Mouse (Mus musculus): ENCODE measurements at regions not wholly inside any gene's neighbourhood (a gene's known extent, or its start where the extent isn't known, plus 50 kb on each side); places are given as distances from the start of the nearest gene placed in this dataset.

DNA sequence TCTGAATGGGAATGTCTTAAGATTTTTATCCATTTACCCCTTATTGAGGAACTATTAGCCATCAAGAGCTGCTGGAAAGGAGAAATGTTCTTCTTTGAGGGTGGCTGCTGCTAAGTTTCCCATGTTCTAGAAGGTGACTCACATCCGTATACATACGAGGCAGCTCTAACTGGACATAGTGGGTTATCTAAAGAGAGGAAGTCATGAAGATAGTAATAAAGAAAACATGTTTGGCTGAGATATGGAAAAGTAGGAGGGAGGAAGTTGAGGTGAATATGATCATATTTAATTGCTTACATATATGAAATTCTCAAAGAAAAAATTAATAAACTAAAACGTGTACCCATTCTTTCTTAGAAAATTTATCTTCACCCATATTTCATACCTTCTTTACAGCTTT is 408.7 kb upstream of the Cdh6 start:
- Histone ChIP-seq H3K36me3 (ENCODE audit: control insufficient read depth, insufficient read depth, low read length) (no peaks in the 10 kb centered on the region), H3K4me3 (ENCODE audit: insufficient read depth, low read depth, low read length) (no peak overlapping the region), H3K27ac (ENCODE audit: insufficient read depth, low read depth, low read length) (no peak overlapping the region), H3K27me3 (replicated peaks; ENCODE audit: control insufficient read depth, insufficient read depth, low read length) (no peaks in the 10 kb centered on the region), H3K4me1 (ENCODE audit: control insufficient read depth, insufficient read depth, low read length) (no peaks in the 10 kb centered on the region)
- no peak for DNase-seq
- no peak for TF ChIP-seq POLR2A (IDR thresholded peaks at IDR 0.05; ENCODE audit: low read depth, low read length)
- TF ChIP-seq CTCF (conservative IDR thresholded peaks at IDR 0.05; ENCODE audit: insufficient read depth, insufficient read length, low read depth, low read length), result no peak
- 75% methylated on average over 3 of the region's 3 CpGs for WGBS

DNA sequence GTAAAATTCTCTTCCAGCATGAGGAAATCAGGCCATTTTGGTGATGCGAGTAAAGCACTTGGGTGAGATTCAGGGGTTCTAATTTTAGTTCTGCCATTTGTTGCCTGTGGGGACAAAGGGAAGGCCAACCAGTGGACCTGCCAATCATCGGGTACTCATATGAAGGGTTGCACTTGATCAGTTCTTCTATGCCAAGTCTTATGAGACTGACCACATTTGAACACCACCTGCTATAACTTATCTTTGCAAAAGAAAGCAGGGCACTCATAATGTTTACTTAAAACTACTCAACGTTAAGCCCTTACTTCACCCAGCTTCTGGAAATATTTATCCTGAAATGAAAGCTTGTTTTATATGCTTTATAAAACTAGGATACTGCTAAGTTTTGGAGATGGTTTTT is 400.1 kb upstream of the Cdh6 start:
- H3K27ac ChIP-seq (ENCODE audit: insufficient read depth, low read depth, low read length), result no peak overlapping the region
- WGBS, result 82% methylated on average over 3 of the region's 3 CpGs
- no peaks in the 10 kb centered on the region for H3K27me3 ChIP-seq (replicated peaks; ENCODE audit: control insufficient read depth, insufficient read depth, low read length)
- H3K4me1 ChIP-seq (ENCODE audit: control insufficient read depth, insufficient read depth, low read length), result no peaks in the 10 kb centered on the region
- TF ChIP-seq CTCF (conservative IDR thresholded peaks at IDR 0.05; ENCODE audit: insufficient read depth, insufficient read length, low read depth, low read length) (no peak), POLR2A (IDR thresholded peaks at IDR 0.05; ENCODE audit: low read depth, low read length) (no peak)
- H3K4me3 ChIP-seq (ENCODE audit: insufficient read depth, low read depth, low read length), result no peak overlapping the region
- no peaks in the 10 kb centered on the region for H3K36me3 ChIP-seq (ENCODE audit: control insufficient read depth, insufficient read depth, low read length)
- no peak for DNase-seq

DNA sequence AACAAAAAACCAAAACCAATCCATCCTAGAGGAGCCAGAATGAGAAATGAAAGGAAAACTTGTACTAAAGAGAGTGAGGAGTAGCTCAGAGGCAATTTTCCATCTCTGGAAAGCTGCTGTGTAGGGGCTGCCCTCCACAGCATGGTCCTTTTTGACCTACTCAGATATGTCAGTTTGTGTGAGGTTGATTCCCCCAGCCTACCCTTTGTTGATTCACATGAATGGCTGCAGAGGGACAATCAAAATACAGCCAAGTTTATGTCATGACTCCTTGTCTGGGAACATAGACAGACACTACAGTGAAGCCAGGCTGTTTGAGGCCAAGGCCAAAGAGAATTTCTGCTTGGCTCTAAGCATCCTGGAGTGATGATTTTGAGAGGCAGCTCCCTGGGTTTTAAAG is 387.4 kb upstream of the Cdh6 start:
- no peak for TF ChIP-seq POLR2A (IDR thresholded peaks at IDR 0.05; ENCODE audit: low read depth, low read length)
- TF ChIP-seq CTCF (conservative IDR thresholded peaks at IDR 0.05; ENCODE audit: insufficient read depth, insufficient read length, low read depth, low read length), result no peak
- Histone ChIP-seq H3K27me3 (replicated peaks; ENCODE audit: control insufficient read depth, insufficient read depth, low read length) (no peaks in the 10 kb centered on the region), H3K4me3 (ENCODE audit: insufficient read depth, low read depth, low read length) (no peak overlapping the region), H3K36me3 (ENCODE audit: control insufficient read depth, insufficient read depth, low read length) (no peaks in the 10 kb centered on the region), H3K27ac (ENCODE audit: insufficient read depth, low read depth, low read length) (no peak overlapping the region), H3K4me1 (ENCODE audit: control insufficient read depth, insufficient read depth, low read length) (no peaks in the 10 kb centered on the region)
- no peak for DNase-seq

DNA sequence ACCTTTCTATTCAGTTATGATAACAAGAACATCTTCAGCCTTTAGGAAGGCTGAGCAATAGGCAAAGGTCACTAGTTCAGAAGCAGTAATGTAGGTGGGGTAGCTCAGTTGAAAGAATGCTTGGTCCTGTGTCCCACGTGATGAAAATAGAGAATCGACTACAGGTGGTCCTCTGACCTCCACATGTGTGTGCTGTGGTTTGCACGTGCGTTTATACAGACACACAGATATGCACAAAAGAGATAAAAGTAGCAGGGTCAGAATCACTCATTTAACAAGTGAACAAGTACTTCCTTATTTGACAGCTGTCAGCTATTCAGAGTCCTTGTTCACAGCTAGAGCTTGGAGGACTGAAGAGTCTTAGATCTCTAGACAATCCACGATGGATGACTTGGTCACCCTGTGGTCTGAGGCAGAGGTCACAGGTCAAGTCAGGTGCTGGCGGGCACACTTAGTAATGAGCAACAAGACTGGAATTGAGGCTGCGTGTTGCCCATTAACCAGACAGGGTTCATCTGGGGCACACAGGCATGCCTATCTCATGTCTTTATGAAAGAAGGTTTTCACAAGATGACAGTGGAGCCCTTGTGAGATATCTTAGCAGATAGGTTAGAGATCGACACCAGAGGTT is 375.8 kb upstream of the Cdh6 start:
- H3K27ac ChIP-seq (ENCODE audit: insufficient read depth, low read depth, low read length), result no peak overlapping the region
- TF ChIP-seq CTCF (conservative IDR thresholded peaks at IDR 0.05; ENCODE audit: insufficient read depth, insufficient read length, low read depth, low read length) (no peak), POLR2A (IDR thresholded peaks at IDR 0.05; ENCODE audit: low read depth, low read length) (no peak)
- DNase-seq, result peak; percentile 1
- H3K4me1 ChIP-seq (ENCODE audit: control insufficient read depth, insufficient read depth, low read length), result no peaks in the 10 kb centered on the region
- no peaks in the 10 kb centered on the region for H3K27me3 ChIP-seq (replicated peaks; ENCODE audit: control insufficient read depth, insufficient read depth, low read length)
- no peaks in the 10 kb centered on the region for H3K36me3 ChIP-seq (ENCODE audit: control insufficient read depth, insufficient read depth, low read length)
- H3K4me3 ChIP-seq (ENCODE audit: insufficient read depth, low read depth, low read length), result no peak overlapping the region
- whole genome bisulfite sequencing, result 70% methylated on average over 8 of the region's 8 CpGs

DNA sequence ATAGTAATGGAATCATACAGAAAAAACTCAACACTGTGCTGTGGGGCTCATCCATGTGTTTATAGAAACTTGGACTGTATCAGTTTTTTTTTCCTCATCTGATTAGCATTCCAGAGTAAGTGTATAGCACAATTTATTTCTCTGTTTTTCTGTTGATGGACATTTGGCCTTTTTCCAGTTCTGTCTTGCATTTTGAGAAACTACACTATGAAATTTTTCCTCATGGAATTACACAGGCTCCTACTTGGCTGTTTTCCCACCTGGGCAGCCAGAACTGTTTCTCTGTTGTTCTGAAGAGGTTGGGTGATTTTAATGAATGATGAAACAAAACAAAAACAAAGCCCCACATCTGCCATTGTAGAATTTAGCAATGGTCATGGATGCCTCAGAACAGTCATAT is 366.6 kb upstream of the Cdh6 start:
- H3K36me3 ChIP-seq (ENCODE audit: control insufficient read depth, insufficient read depth, low read length), result no peaks in the 10 kb centered on the region
- no peak overlapping the region for H3K4me3 ChIP-seq (ENCODE audit: insufficient read depth, low read depth, low read length)
- H3K27me3 ChIP-seq (replicated peaks; ENCODE audit: control insufficient read depth, insufficient read depth, low read length), result no peaks in the 10 kb centered on the region
- TF ChIP-seq POLR2A (IDR thresholded peaks at IDR 0.05; ENCODE audit: low read depth, low read length) (no peak), CTCF (conservative IDR thresholded peaks at IDR 0.05; ENCODE audit: insufficient read depth, insufficient read length, low read depth, low read length) (no peak)
- peak; percentile 1 for DNase-seq
- no peak overlapping the region for H3K27ac ChIP-seq (ENCODE audit: insufficient read depth, low read depth, low read length)
- no peaks in the 10 kb centered on the region for H3K4me1 ChIP-seq (ENCODE audit: control insufficient read depth, insufficient read depth, low read length)

DNA sequence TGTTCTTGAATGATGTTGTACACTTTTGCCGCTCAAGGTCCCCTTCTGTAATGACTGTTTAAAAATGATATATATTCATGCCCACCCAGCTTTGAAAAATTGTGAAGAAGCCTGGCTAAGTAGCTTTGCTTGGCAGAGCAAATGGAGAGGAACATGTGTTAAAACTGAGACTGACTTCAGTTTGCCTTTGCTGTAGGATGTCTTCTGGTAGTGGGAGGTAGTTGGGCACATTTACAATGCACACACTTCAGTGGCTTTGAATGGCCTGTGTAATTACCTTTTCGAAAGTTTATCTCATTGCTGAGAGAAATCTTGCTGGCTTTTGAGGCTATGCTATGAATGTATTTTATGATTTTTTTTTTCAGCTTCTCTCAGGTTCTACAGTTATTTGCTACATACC is 360.5 kb upstream of the Cdh6 start:
- TF ChIP-seq CTCF (conservative IDR thresholded peaks at IDR 0.05; ENCODE audit: insufficient read depth, insufficient read length, low read depth, low read length), result no peak
- TF ChIP-seq POLR2A (IDR thresholded peaks at IDR 0.05; ENCODE audit: low read depth, low read length), result no peak
- WGBS, result 70% methylated on average over 2 of the region's 2 CpGs
- H3K27ac ChIP-seq (ENCODE audit: insufficient read depth, low read depth, low read length), result no peak overlapping the region
- no peak overlapping the region for H3K4me3 ChIP-seq (ENCODE audit: insufficient read depth, low read depth, low read length)
- H3K27me3 ChIP-seq (replicated peaks; ENCODE audit: control insufficient read depth, insufficient read depth, low read length), result no peaks in the 10 kb centered on the region; the same call in 1 of the 2 replicates
- no peaks in the 10 kb centered on the region for H3K4me1 ChIP-seq (ENCODE audit: control insufficient read depth, insufficient read depth, low read length)
- DNase-seq, result no peak
- H3K36me3 ChIP-seq (ENCODE audit: control insufficient read depth, insufficient read depth, low read length), result no peaks in the 10 kb centered on the region

DNA sequence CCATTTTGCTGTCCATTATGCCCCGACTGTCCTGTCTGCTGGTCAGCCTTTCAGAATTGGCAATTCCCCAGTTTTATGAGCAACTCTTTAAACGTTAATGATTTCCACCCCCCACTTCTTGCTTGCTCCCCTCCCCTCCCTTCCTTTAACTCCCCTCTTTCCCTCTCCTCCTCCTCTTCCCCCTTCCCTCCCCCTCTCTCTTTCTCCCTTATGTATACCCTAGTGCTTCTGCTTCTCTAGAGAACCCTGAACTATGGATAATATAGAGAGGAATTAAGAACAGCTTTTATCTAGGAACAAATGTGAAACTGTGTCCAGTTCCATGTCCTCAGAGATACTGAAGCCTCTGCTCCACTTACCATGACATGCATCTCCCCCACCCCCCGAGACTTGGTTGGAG is 356.5 kb upstream of the Cdh6 start:
- H3K36me3 ChIP-seq (ENCODE audit: control insufficient read depth, insufficient read depth, low read length), result no peaks in the 10 kb centered on the region
- TF ChIP-seq CTCF (conservative IDR thresholded peaks at IDR 0.05; ENCODE audit: insufficient read depth, insufficient read length, low read depth, low read length) (no peak), POLR2A (IDR thresholded peaks at IDR 0.05; ENCODE audit: low read depth, low read length) (no peak)
- 31% methylated on average over 3 of the region's 3 CpGs for WGBS
- no peak overlapping the region for H3K4me3 ChIP-seq (ENCODE audit: insufficient read depth, low read depth, low read length)
- H3K4me1 ChIP-seq (ENCODE audit: control insufficient read depth, insufficient read depth, low read length), result no peaks in the 10 kb centered on the region
- H3K27ac ChIP-seq (ENCODE audit: insufficient read depth, low read depth, low read length), result no peak overlapping the region
- no peak for DNase-seq
- H3K27me3 ChIP-seq (replicated peaks; ENCODE audit: control insufficient read depth, insufficient read depth, low read length), result no peaks in the 10 kb centered on the region; the same call in 1 of the 2 replicates

Measured in kidney, adult 2 months (tissue).